Mouse (Mus musculus) heart, embryonic 15.5 days (tissue): ENCODE measurements around the gene Lypd3. TPM values are rescaled to one million over a fixed set of nuclear protein-coding genes. Genes with fewer than 3 reads are reported as not detected.
A peak's percentile ranks its signal among the peaks of the same experiment; 100 is the strongest.

Source experiments
- ATAC-seq: fragments of 200-750 bp; cut with Nextera tagmentation; replicated peaks from 2 replicates; pipeline ENCODE4 v1.8.0; 2017; ENCODE audit warnings: low read depth, moderate TSS enrichment; ENCODE audit not compliant: insufficient number of reproducible peaks, insufficient read depth, low FRiP score
- H3K27ac ChIP-seq: fragments of 300-500 bp; sonication (generic); 2 replicates; pipeline ENCODE4 v1.5.1; 2015; ENCODE audit warnings: mild to moderate bottlenecking, inconsistent platforms
- H3K27me3 ChIP-seq: fragments of 300-500 bp; sonication (generic); 2 replicates; pipeline ENCODE4 v1.6.1; 2015; ENCODE audit warnings: inconsistent platforms
- H3K36me3 ChIP-seq: fragments of 300-500 bp; sonication (generic); 2 replicates; pipeline ENCODE4 v1.6.1; 2015; ENCODE audit warnings: mild to moderate bottlenecking, inconsistent platforms
- H3K4me1 ChIP-seq: fragments of 300-500 bp; sonication (generic); replicated peaks from 2 replicates; pipeline ENCODE4 v1.6.1; 2015; ENCODE audit warnings: inconsistent platforms
- H3K4me2 ChIP-seq: fragments of 300-500 bp; sonication (generic); 2 replicates; pipeline ENCODE4 v1.6.1; 2015; ENCODE audit warnings: inconsistent platforms, mild to moderate bottlenecking, moderate library complexity
- H3K4me3 ChIP-seq: fragments of 300-500 bp; sonication (generic); 2 replicates; pipeline ENCODE4 v1.5.1; 2015; ENCODE audit warnings: mild to moderate bottlenecking, inconsistent platforms
- H3K9ac ChIP-seq: fragments of 300-500 bp; sonication (generic); 2 replicates; pipeline ENCODE4 v1.6.1; 2015; ENCODE audit warnings: mild to moderate bottlenecking, inconsistent platforms
- H3K9me3 ChIP-seq: fragments of 300-500 bp; sonication (generic); replicated peaks from 2 replicates; pipeline ENCODE4 v1.6.1; 2016; ENCODE audit warnings: inconsistent platforms
- WGBS: fragments of 180-500 bp; shearing (Covaris S2); methylation state at CpG from one replicate; pipeline ENCODE4 v1.1.7; 2015; ENCODE audit warnings: mixed read lengths; 5-methylcytosine and 5-hydroxymethylcytosine counted together
- polyA plus RNA-seq: library from polyadenylated mRNA; unstranded; fragments of >200 nt; fragmentation: Nextera tagmentation; extraction: Ambion mirVana; gene quantifications from 2 replicates; pipeline ENCODE4 v1.2.1, GENCODE M21; 2015

The Lypd3 gene
- polyA plus RNA-seq, 1 experiment from 2014 or later: 0.10 TPM

DNA sequence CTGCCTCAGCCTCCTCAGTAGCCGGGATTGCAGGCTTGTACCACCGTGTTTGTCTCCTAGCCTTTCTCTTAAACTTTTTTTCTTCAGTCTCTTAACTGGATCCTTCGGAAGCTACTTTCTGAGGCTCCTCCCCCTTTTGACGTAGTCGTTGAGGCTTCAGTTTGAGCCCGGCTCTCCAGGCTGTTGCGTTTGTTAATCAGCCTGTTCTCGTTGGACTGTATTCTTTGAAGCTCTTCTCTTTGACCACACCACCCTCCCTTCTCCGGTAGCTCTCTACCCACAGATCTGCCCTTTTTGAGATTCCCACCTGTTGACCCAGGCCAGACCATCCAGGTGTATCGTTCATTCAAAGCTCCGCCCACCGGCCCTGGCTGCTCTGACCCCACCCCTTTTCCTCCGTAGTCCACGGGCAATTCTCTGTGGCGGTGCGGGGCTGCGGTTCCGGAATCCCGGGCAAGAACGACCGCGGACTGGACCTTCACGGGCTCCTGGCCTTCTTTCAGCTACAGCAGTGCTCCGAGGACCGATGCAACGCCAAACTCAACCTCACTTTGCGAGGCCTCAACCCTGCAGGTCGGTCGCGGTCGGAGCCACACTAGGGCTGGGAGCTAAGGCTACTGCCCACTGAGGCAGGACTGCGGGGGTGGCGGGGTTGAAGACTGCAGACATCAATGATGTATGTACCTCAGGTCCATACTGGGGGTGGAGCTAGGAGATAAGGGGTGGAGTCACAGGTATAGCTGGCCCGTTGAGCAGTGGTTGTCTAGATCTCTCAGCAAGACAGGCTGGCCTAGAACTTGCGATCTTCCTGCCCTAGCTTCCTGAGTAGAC is 1.9 kb downstream of the Lypd3 start:
- no peak overlapping the region for H3K27ac ChIP-seq
- peak overlapping the region; percentile 42 for H3K4me3 ChIP-seq
- no peaks in the 10 kb centered on the region for H3K9me3 ChIP-seq
- H3K4me2 ChIP-seq: peak overlapping the region; percentile 74
- H3K9ac ChIP-seq: peak overlapping the region; percentile 19; the same call in 1 of the 2 replicates
- WGBS: 4% methylated on average over 35 of the region's 35 CpGs
- H3K36me3 ChIP-seq: no peaks in the 10 kb centered on the region
- ATAC-seq: no peak; the same call in 1 of the 2 replicates
- peaks cover 11% of the 10 kb centered on the region for H3K4me1 ChIP-seq
- H3K27me3 ChIP-seq: peaks cover 83% of the 10 kb centered on the region

DNA sequence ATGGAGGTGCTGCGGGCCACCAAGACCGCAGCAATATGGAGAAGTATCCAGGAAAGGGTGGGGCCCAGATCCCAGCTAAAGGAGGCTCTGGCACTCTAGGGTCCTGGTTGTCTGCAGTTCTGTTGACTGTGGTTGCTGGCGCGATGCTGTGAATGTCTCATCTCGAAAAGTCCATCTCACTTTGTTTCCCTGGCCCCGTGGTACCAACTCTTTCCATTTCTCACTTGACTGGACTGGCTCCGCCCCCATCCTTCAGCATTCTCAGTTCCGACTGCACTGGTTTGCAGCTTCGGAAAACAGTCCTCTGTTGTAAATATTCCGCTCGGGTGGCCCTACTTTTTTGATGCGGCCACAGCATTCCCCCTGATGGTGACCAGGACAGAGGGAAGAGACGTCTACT is 4.1 kb downstream of the Lypd3 start:
- H3K9me3 ChIP-seq: no peaks in the 10 kb centered on the region
- no peak overlapping the region for H3K4me2 ChIP-seq
- H3K27me3 ChIP-seq: peaks cover 76% of the 10 kb centered on the region
- ATAC-seq: no peak
- H3K36me3 ChIP-seq: no peaks in the 10 kb centered on the region
- no peak overlapping the region for H3K9ac ChIP-seq
- H3K4me1 ChIP-seq: peaks cover 11% of the 10 kb centered on the region
- H3K4me3 ChIP-seq: no peak overlapping the region
- WGBS: 69% methylated on average over 13 of the region's 13 CpGs
- no peak overlapping the region for H3K27ac ChIP-seq

DNA sequence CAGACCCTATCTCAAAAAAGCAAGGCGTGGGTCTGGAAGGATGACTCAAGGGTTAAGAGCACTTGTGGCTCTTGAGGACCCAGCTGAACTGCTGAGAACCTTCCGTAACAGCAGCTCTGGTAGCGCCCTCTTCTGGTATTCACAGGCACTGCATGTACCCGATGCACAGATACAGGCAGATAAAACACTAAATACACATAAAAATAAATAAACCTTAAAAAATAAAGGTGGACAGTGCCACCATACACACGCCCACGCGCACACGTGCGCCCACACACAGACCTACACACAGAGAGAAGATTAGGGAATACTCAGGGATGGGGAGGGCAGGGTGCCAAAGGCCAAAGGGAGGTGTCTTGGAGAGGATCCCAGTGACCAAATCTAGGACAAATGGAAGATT is 6.1 kb downstream of the Lypd3 start:
- Histone ChIP-seq H3K9ac (no peak overlapping the region), H3K27ac (no peak overlapping the region), H3K4me1 (peaks cover 11% of the 10 kb centered on the region), H3K4me3 (no peak overlapping the region), H3K9me3 (no peaks in the 10 kb centered on the region), H3K36me3 (no peaks in the 10 kb centered on the region), H3K4me2 (no peak overlapping the region), H3K27me3 (peaks cover 56% of the 10 kb centered on the region)
- 5% methylated on average over 9 of the region's 9 CpGs for WGBS
- ATAC-seq: no peak

DNA sequence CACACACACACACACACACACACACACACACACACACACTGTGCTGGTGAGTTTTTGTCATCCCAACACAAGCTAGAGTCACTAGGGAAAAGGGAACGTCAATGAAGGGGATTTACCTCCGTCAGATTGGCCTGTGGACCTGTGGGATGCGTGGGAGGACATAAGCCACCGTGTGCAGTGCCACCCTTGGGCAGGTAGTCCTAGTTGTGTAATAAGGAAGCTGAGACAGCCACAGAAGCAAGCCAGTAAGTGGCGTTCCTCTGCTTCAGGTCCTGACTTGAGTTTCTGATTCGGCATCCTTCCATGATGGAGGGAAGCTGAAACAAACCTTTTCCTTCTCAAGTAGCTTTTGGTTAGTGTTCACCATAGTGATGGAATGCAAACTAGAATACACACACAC is 8.1 kb downstream of the Lypd3 start:
- no peak for ATAC-seq
- no peaks in the 10 kb centered on the region for H3K4me1 ChIP-seq
- WGBS: 82% methylated on average over 6 of the region's 6 CpGs

DNA sequence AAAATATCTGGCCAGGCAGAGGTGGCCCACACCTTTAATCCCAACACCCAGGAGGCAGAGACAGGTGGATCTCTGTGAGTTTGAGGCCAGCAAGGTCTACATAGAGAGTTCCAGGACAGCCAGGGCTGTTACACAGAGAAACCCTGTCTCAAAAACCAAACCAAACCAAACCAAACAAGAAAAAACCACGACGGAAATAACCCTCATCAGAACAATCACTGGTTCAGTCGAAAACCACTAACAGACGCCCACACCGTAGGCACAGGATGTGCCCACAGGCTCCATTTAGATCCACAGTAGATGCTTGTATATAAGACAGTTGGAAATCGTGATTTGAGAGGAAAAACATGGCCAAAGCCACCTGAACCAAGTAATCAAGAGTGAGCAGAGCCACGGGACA is 8.6 kb downstream of the Lypd3 start:
- Histone ChIP-seq H3K4me2 (no peak overlapping the region), H3K9ac (no peak overlapping the region), H3K4me1 (no peaks in the 10 kb centered on the region), H3K36me3 (no peaks in the 10 kb centered on the region), H3K27me3 (peaks cover 31% of the 10 kb centered on the region), H3K4me3 (no peak overlapping the region), H3K9me3 (no peaks in the 10 kb centered on the region), H3K27ac (no peak overlapping the region)
- no peak for ATAC-seq
- WGBS: 69% methylated on average over 7 of the region's 7 CpGs

More for the DNA sequence above, 8.1 kb downstream of the Lypd3 start:
- no peak overlapping the region for H3K4me3 ChIP-seq
- no peaks in the 10 kb centered on the region for H3K9me3 ChIP-seq
- H3K4me2 ChIP-seq: no peak overlapping the region
- no peak overlapping the region for H3K27ac ChIP-seq
- H3K36me3 ChIP-seq: no peaks in the 10 kb centered on the region
- H3K9ac ChIP-seq: no peak overlapping the region
- H3K27me3 ChIP-seq: peaks cover 36% of the 10 kb centered on the region

DNA sequence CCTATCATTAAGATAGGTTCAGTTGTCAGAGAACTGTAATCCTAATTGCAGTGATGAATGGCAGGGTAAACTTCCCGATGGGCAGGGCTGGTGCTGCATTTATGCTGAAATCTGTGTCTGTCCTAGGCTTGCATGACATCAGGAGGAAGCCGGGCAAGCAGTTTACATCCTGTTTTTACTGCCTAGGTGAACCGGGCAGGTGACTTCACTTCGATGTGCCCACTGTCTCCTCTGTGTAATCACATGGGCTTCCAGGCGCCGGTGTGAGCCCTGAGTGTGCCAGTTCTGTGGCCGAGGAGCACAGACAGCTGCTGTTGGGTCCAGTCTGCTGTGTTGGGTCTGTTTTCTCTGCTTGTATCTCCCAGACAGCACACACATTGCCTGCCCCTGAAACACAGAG is 10.1 kb downstream of the Lypd3 start:
- H3K4me3 ChIP-seq: no peak overlapping the region
- no peaks in the 10 kb centered on the region for H3K36me3 ChIP-seq
- no peaks in the 10 kb centered on the region for H3K9me3 ChIP-seq
- H3K27me3 ChIP-seq: peaks cover 16% of the 10 kb centered on the region
- H3K4me2 ChIP-seq: no peak overlapping the region
- no peak overlapping the region for H3K27ac ChIP-seq
- ATAC-seq: no peak
- H3K9ac ChIP-seq: no peak overlapping the region
- WGBS: 69% methylated on average over 7 of the region's 7 CpGs
- no peaks in the 10 kb centered on the region for H3K4me1 ChIP-seq

DNA sequence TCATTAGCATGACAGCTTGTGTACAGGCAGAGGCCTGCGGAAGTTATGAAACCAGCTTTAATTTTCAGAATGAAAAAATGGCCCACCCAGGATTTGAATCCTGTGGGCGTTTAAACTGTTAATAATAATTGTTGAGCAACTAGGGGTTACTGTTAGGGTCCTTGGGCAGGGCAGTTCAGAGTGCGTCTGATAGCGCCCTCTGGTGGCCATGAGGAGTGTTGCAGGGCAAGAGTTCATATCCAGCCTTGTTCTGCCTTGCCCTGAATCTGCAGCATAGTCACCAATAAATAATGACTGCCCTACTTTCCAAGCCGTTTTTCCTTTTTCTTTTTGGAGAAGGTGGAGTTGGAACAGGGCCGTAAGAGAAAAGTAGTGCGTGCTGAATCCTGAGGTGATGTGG is 17.3 kb downstream of the Lypd3 start:
- ATAC-seq: no peak
- Histone ChIP-seq H3K4me1 (no peaks in the 10 kb centered on the region), H3K9me3 (no peaks in the 10 kb centered on the region), H3K36me3 (no peaks in the 10 kb centered on the region), H3K27me3 (no peaks in the 10 kb centered on the region), H3K4me3 (no peak overlapping the region), H3K4me2 (no peak overlapping the region), H3K9ac (no peak overlapping the region), H3K27ac (no peak overlapping the region)
- WGBS: 19% methylated on average over 7 of the region's 7 CpGs

DNA sequence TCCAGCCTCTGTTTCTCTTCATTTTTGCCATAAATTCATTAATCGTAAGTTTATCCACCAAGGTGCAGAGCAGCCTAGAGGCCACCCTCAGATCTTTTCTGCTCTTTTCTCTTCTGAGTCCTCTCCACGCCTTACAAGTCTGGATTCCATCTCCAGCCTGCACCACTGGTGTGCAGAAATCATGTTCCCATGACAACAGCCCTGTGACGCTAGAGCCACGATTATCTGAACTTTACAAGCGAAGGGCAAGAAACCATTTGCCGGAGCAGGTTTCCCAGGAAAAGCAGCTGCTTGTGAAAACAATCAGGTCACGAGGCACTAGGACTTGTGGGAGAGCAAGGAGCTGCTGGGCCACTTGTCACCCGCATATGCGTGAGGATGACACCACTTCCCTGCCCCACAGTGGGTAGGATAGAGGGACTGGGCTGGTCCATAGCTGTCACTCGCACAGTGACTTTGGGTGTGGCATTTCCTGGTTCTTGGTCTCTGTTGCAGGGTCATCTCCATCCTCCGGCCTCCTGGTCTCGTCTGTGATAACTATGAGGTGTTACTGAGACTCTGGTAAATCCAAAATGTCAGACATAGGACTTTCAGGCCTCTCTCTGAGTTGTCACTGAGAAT is 23.5 kb downstream of the Lypd3 start:
- no peaks in the 10 kb centered on the region for H3K36me3 ChIP-seq
- 53% methylated on average over 12 of the region's 12 CpGs for WGBS
- no peak for ATAC-seq
- no peak overlapping the region for H3K4me2 ChIP-seq
- no peak overlapping the region for H3K9ac ChIP-seq
- H3K27ac ChIP-seq: no peak overlapping the region
- no peaks in the 10 kb centered on the region for H3K9me3 ChIP-seq
- H3K4me1 ChIP-seq: no peaks in the 10 kb centered on the region
- no peaks in the 10 kb centered on the region for H3K27me3 ChIP-seq
- no peak overlapping the region for H3K4me3 ChIP-seq

DNA sequence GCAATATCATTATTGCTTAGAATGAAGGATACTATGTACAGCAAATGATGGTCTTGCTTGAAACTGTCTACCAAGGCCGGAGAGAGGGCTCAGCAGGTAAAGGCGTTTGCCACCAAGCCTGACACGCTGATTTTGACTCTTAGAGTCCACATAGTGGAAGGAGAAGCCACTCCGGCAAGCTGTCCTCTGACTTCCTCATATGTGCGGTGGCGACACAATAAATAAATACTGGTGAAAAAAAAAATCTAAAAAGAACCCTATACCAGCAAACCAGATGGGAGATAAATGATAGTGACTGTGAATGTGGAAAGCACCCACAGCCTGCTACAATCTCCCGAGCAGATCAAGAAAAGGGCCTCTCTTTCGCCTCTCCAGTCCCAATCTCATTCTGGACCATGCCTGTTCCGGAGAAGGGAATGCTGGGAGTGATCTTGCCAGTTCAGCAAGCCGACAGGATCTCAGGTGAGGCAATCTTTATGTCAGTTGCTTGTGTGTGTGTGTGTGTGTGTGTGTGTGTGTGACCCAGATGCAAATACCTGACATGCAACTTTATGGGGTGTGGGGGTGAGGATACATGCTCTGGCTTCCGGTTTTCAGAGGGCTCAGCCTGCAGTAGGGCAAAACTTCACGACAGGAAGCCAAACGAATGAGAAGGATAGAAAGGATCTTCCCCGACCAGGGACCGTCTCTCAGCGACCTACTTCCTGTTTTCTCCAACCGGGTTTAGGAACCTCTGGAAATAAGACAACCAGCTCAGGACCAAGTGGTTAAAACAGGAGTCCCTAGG is 25.0 kb downstream of the Lypd3 start:
- no peak for ATAC-seq
- Histone ChIP-seq H3K27me3 (no peaks in the 10 kb centered on the region), H3K9me3 (no peaks in the 10 kb centered on the region)

DNA sequence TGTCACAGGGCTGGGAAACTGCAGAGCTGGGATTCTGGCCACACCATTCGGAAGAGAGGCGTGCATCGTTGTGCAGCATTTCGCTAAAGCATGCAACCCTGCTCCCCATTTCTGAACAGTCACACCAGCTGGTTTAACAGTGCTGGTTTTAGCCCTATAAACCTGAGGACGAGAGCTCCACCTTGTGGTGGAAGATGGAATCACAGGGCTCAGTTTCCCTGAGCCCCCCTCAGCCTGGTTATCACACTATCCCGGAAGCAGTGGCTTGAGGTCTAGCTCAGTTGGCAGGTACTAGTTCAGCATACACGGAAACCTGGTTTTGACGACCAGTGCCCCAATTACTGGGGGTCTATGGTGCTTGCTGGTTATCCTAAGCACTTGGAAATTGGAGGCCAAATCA is 26.2 kb downstream of the Lypd3 start:
- Histone ChIP-seq H3K9ac (no peak overlapping the region), H3K36me3 (no peaks in the 10 kb centered on the region), H3K4me3 (no peak overlapping the region), H3K9me3 (no peaks in the 10 kb centered on the region), H3K27me3 (no peaks in the 10 kb centered on the region), H3K4me2 (no peak overlapping the region), H3K4me1 (no peaks in the 10 kb centered on the region), H3K27ac (no peak overlapping the region)
- WGBS: 13% methylated on average over 8 of the region's 8 CpGs
- ATAC-seq: no peak

More for the DNA sequence above, 25.0 kb downstream of the Lypd3 start:
- Histone ChIP-seq H3K4me1 (no peaks in the 10 kb centered on the region), H3K4me3 (no peak overlapping the region), H3K36me3 (no peaks in the 10 kb centered on the region), H3K27ac (no peak overlapping the region), H3K4me2 (no peak overlapping the region), H3K9ac (no peak overlapping the region)
- 52% methylated on average over 17 of the region's 17 CpGs for WGBS

DNA sequence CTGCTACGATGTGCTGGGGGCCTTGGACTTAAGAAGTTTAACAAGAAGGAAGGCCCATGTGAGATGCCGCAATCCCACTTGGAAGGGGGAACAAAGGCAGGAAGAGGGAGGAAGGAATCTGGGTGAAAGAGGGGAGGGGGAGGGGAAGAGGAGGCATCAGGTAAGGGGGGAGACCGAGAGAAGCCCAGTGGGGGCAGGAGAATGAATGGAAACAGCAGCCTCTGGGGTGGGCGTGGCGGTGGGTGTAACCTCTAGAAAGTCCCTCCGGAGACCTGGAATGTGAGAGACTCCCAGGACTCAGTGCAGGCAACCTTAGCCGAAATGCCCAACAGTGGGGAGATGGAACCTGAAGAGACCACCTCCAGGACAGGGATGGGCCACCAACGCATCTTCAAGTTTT is 28.0 kb downstream of the Lypd3 start:
- H3K4me3 ChIP-seq: no peak overlapping the region
- H3K9ac ChIP-seq: no peak overlapping the region
- H3K9me3 ChIP-seq: no peaks in the 10 kb centered on the region
- H3K4me2 ChIP-seq: no peak overlapping the region
- ATAC-seq: no peak
- no peaks in the 10 kb centered on the region for H3K36me3 ChIP-seq
- no peaks in the 10 kb centered on the region for H3K4me1 ChIP-seq
- no peaks in the 10 kb centered on the region for H3K27me3 ChIP-seq
- no peak overlapping the region for H3K27ac ChIP-seq
- 38% methylated on average over 8 of the region's 8 CpGs for WGBS
